Mouse (Mus musculus) heart, adult 8-10 months (tissue): Measurements from ENCODE around the gene Mdh2. TPM values are rescaled to one million over a fixed set of nuclear protein-coding genes. Genes with fewer than 3 reads are reported as not detected.
A peak's percentile ranks its signal among the peaks of the same experiment; 100 is the strongest.

ENCODE experiments used
- DNase-seq: peaks from one replicate; pipeline ENCODE4 v3.0.0; 2022; ENCODE audit warnings: low spot score
- total RNA-seq, 4 experiments: library from RNA; stranded (reverse); gene quantifications; 2 replicates each; pipeline ENCODE4 v1.2.4; 2022

Mdh2 gene
- total RNA-seq, 4 experiments from 2014 or later = 1,906 to 1,974 (median 1,950) TPM

- DNase-seq = no peak
These were observed 1.7 kb upstream of the Mdh2 start for GRCm38 (mm10) chr5:135776546-135776945.

- DNase-seq = no peak
These were observed 347 bp upstream of the Mdh2 start, which contains the start of gene Styxl1 for GRCm38 (mm10) chr5:135777796-135778470. Gene Styxl1 (minus strand): TSS chr5:135778385.

DNA sequence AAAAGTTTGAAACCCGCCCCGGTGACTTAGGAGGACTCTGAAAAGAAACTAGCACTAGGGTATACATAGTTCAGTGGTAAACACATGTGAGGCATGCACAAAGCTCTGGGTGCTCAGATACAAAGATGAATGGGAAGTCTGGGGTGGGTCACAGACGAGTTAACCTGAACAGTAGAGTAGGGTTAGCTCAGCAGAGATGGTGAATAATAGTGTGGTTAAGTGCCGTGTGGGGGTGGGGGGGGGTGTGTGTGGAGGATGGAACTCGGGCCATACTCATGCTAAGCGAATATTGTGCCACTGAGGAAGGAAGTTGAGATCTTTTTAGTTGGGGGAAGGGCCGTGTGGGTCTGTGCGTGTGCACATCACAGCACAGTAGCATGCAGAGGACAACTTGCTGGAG, 2.1 kb downstream of the Mdh2 start:
- no peak for DNase-seq

DNA sequence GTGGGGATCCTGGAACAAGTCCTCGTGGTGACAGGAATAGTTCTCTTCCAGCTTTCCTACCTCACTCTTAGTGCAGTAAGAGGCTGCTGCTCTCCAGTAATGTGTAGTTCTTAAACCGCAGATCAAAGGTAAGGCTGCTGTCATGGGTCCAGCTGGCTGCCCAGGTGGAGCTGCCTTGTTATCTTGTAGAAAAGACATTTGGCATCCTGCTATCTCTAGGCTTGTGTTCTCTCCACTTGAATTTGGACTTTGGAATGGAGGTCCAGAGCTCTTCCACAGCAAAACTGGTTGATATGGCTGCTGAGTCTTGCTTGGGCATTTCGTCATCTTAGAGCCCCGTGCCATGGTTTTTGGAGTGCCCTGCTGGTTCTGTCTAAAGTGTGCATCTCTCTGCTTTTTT, 4.6 kb downstream of the Mdh2 start:
- DNase-seq = no peak

DNA sequence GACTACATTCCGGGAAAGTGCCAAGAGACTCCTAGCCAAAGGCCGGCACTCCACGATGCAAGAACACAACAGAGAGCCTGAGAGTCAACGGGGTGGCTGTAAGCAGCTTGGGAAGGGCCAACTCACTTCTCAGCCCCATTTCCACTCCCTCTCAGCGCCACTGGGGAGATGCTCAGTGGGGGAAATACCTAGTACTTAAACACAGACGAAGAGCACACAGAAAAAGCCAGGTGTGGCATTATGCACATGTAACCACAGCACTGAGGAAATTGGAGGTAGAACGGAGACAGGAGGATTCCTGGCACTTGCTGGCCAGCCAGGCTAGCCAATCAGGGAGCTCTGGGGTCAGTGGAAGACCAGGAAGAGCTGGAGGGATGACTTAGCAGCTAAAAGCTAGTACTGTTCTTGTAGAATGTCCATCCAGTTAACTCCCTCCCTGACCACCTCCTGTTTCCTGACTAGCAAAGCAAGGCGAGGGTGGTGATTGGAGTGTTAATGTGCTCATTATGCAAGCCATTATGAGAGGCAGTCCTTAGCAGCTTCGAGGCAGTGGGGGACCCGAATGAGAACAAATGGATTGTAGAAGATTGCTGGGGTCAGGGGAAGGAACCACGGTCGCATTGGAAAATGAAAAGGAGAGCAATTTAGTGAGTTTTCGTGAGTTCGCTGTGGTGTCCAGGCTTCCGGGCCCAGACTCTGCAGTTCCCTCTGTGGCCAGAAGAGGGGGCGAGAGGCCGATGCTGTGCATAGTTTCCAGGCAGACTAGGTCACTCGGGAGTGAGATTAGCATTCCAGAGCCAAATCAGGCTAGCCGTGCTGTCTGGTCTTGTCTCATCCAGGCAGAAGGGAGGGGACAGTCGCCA, 15.9 kb downstream of the Mdh2 start:
- DNase-seq = peak; percentile 88

- DNase-seq = no peak
These were observed 16.5 kb downstream of the Mdh2 start for GRCm38 (mm10) chr5:135794859-135795181.

DNA sequence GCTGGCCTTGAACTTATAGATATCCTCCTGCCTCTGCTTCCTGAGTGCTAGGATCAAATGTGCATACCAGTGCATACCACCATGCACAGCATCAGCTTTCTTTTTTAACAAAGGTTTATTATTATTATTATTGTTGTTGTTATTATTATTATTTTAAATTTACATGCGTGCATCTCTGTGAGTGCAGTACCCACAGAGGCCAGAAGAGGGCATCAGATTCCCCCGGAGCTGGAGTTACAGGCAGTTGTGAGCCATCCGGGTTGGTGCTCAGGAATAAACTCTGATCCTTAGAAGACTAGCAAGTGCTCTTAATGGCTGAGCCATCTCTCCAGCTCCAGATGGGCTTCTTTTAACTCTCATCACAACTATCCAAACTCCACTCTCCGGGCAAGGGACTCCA, 21.5 kb downstream of the Mdh2 start:
- DNase-seq = no peak

DNA sequence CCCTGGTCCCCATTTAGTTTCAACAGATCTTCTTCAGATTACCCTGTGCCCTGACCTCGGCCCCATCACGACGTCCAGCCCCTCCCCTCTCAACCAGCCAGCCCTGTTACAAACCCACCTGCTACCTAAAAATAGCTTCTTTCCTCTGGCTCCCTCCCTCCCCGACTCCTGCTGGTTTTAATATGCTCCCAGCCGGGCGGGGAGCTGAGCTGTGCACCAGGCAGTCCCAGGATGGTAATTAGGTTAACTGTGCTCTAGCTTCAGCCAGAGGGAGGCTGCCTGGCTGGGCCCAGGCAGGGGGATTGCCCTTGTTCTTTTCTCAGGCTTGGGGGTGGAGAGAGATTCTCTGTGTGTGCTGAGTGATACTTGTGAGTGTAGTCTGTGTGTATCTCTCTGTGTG, 22.6 kb downstream of the Mdh2 start:
- DNase-seq = no peak

GRCm38 (mm10) chr5:135802641-135803040, 24.4 kb downstream of the Mdh2 start:
- DNase-seq = no peak

GRCm38 (mm10) chr5:135803135-135803534, 24.9 kb downstream of the Mdh2 start:
- DNase-seq = no peak

DNA sequence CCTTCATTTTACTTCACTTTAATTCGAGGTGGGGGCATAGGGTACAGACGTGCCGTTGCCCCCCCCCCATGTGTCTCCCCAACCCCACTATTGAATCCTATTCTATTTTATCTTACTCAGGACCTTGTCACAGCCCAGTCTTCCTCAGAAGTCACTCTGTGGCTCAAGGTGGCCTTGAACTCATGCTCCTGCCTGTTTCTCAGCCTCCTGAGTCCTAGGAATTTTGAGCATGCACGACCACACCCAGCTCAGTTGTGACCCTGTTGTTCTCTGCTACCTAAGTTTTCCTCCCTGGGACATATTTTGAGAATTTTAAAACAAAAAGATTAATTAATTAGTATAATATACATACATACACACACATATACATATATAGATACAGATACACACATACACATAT, 25.4 kb downstream of the Mdh2 start:
- no peak for DNase-seq

DNA sequence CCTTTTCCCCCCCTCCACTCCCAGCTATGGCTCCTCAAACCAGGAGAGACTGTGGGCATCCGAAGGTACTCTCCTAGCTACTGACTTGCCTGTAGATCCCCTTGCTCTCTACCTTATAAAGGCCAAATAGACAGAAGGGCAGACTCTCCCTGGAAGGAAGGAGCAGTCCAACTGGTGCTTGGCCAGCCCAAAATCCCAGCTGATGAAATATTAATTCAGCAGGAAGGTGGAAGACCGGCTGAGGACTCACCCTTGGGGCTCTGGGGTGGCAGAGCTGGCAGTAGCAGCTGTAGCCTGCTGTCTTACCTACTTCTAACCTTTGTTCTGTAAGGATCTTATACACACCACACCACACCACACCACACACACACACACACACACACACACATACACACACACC, 26.5 kb downstream of the Mdh2 start:
- no peak for DNase-seq

DNA sequence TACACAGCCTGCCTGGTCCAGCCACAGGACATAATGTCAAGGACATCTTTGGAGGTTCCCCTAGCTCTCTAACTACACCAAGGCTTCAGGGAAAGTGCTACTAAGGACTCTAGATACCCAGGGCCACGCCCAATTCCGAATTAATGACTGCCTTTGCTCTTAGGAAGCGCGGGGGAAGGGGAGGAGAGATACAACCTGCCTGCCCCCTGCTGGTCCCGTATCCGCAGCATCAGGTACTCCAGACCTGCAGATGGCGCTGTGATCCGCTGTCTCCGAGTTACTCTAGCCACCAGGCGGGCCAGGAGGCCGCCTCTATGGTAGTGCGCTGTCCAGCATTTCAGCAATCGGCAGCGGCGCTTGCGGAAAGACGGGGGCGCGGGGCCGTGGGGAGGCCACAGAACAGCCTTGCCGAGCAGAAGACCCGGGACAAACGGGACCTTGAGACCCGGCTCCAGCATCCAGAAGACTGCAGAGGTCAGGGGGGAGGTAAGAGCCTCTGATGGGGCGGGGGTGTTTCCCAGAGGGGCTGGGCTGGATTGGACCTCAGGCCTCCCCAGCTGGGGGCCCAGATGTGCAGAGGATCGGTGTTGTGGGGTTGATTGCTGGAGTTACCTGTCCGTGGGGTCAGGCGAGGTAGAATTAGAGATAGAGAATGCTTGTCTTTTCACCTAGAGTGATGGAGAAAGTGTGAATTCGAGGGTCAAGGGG, 28.4 kb downstream of the Mdh2 start, which contains the start of gene Srrm3:
TSS of gene Srrm3 (plus strand) at position 336 of the 708 bp plus-strand sequence.
- peak; percentile 88 for DNase-seq

GRCm38 (mm10) chr5:135807263-135807637, 29.0 kb downstream of the Mdh2 start:
- DNase-seq = no peak

DNA sequence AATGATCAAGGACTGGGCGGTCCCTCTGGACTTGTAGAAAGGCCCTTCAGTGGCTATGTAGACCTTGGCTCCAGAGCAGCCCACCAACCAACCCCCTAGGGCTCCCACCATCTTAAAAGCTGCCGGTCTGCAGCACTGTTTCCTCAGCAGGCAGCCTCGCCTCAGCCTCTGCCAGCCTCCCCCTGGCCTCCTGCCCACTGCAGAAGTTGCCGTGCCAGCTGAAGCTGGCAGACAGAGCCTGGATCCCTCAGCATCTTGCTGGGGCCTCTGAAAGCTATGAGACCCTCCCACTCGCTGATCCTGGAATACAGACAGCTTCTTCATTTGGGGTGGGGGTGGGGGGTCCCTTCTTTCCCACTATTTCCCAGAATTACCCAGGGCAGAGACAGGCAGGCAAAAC, 34.7 kb downstream of the Mdh2 start:
- DNase-seq = no peak

DNA sequence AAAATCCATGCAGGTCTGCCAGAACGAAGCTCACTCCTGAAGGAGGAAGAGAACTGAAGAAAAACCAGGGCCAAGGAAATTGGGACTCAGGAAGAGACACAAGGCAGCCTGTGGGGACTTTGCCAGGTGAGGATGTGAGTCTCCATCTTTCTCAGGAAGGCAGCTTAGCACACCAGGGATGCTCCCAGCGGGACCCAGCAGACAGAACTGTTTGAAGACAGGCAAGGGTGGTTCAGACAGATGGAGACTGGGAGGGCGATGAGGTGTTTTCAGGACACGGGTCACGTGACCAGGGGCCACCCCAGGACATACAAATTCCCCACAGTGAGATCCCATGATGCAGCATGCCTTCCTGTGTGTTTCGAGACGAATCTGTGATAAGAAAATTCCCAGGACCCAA, 40.2 kb downstream of the Mdh2 start:
- DNase-seq = no peak

DNA sequence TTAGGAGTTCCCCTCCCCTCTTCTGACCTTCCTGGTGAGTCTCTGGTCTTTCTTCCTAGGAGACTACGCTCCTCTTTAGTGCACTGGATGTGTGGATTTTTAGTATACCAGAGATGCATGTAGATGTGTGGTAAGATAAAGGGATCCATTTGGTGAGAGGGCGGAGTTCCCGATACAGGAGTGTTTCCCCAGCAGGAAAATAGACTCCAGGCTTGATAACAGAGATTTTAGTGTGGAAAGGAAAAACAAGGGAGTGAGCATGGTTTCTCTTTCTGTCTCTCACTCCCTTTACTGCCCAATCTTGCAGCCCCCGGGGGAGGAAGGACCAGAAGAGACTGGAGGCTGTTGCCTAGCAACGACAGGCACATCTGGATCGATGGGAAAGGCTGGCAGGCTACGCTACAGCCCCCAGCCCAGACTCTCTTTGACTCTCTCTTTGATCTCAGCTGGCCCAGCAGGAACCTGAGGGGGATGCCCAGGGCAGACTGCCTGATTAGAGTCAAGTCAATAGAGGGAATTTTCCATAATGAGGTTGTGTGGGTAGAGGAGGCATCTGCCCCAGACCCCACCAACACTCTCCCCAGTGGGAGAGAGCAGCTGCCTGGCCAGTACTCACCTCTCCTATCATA, 44.1 kb downstream of the Mdh2 start:
- DNase-seq = no peak

- DNase-seq = no peak
These were observed 46.2 kb downstream of the Mdh2 start for GRCm38 (mm10) chr5:135824517-135824916.

DNA sequence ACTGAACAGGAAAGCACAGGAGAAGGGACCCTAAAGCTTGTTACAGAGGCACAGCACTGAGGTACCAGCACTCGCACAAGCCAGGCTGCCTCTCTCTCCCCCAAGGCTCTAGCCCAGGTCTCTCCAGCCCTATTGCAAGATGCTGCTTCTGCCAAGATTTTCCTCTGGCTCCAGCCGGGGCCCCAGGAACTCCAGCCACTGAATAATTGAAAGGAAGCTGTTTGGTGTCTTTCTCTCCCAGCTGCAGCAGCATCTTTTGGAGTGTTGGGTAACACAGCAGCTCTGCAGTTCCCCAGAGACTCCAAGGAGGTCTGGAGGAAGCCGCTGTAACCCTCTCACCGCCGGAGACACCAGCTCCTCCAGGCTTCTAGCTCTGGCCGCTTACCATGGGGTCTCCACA, 47.9 kb downstream of the Mdh2 start:
- no peak for DNase-seq

GRCm38 (mm10) chr5:135829381-135829780, 51.1 kb downstream of the Mdh2 start:
- DNase-seq = no peak

- DNase-seq = no peak
These were observed 54.4 kb downstream of the Mdh2 start for GRCm38 (mm10) chr5:135832729-135833128.
